In genomic region chr1:131335604-131336003, GRCm38 (mm10) we compare ENCODE assay signal across 10 mouse cellular contexts. TPM values are rescaled to one million over a fixed set of nuclear protein-coding genes. Genes with fewer than 3 reads are reported as not detected.
DNase-seq lines count a peak whose midpoint lies in the region; ATAC-seq and TF ChIP-seq lines count a peak whose summit lies in the region.
"Had no signal": no experiment of that assay in that cellular context is flagged by ENCODE, and none has a peak within 500 bp of the region (broad histone marks: within the 10 kb centered on the region; RNA-seq: fewer than 3 reads in every experiment).

No protein-coding gene starts in this region.

- no peak overlapping the region for H3K4me3 ChIP-seq in embryonic facial prominence, embryonic 12.5 days
- no peak overlapping the region for H3K4me3 ChIP-seq in embryonic facial prominence, embryonic 10.5 days
- H3K4me3 ChIP-seq in limb, embryonic 12.5 days (replicated peaks), result no peak overlapping the region
- no peak overlapping the region for H3K4me3 ChIP-seq in limb, embryonic 10.5 days
- no peak overlapping the region for H3K4me3 ChIP-seq in lung, adult 2 months (replicated peaks; ENCODE audit: extremely low read depth, low read depth, low read length)

- no peak for TF ChIP-seq CTCF in lung, adult 2 months (IDR thresholded peaks at IDR 0.05; ENCODE audit: insufficient read depth, low read length)

- no peak for DNase-seq in embryonic facial prominence, embryonic 10.5 days (ENCODE audit: low spot score)
- no peak for DNase-seq in limb, embryonic 10.5 days (ENCODE audit: low spot score)
- DNase-seq in cerebellum, adult 18-20 months, result peak; percentile 85 to 86
- DNase-seq in kidney, postnatal 25 days, result peak; percentile 69 to 76
- no peak for DNase-seq in frontal cortex, postnatal 10 days (ENCODE audit: low spot score in 2 of 2)
- no peak for DNase-seq in lung, adult 2 months
- DNase-seq: lung, postnatal 4 days; thymus, postnatal 36 days had no signal

- no peak overlapping the region for H3K4me2 ChIP-seq in embryonic facial prominence, embryonic 12.5 days (replicated peaks)
- no peak overlapping the region for H3K4me2 ChIP-seq in limb, embryonic 12.5 days

- no peaks in the 10 kb centered on the region for H3K9me3 ChIP-seq in embryonic facial prominence, embryonic 12.5 days
- no peaks in the 10 kb centered on the region for H3K9me3 ChIP-seq in embryonic facial prominence, embryonic 10.5 days
- no peaks in the 10 kb centered on the region for H3K9me3 ChIP-seq in limb, embryonic 12.5 days
- no peaks in the 10 kb centered on the region for H3K9me3 ChIP-seq in limb, embryonic 10.5 days (replicated peaks)

- peak overlapping the region; percentile 41; the same call in 1 of the 2 replicates for H3K27ac ChIP-seq in embryonic facial prominence, embryonic 12.5 days
- no peak overlapping the region for H3K27ac ChIP-seq in embryonic facial prominence, embryonic 10.5 days (replicated peaks)
- H3K27ac ChIP-seq in limb, embryonic 12.5 days, result peak overlapping the region; percentile 37; the same call in 1 of the 2 replicates
- no peak overlapping the region for H3K27ac ChIP-seq in limb, embryonic 10.5 days

- H3K36me3 ChIP-seq in embryonic facial prominence, embryonic 12.5 days, result 0 out of 2 replicates have a peak, but pooled peaks cover 11% of the 10 kb centered on the region
- H3K36me3 ChIP-seq in embryonic facial prominence, embryonic 10.5 days (replicated peaks), result peaks cover 56% of the 10 kb centered on the region
- peaks cover 48% of the 10 kb centered on the region for H3K36me3 ChIP-seq in limb, embryonic 12.5 days
- peaks cover 51% of the 10 kb centered on the region for H3K36me3 ChIP-seq in limb, embryonic 10.5 days

- no peaks in the 10 kb centered on the region; the same call in 1 of the 2 replicates for H3K4me1 ChIP-seq in embryonic facial prominence, embryonic 12.5 days
- no peaks in the 10 kb centered on the region for H3K4me1 ChIP-seq in embryonic facial prominence, embryonic 10.5 days
- H3K4me1 ChIP-seq in limb, embryonic 12.5 days (replicated peaks), result no peaks in the 10 kb centered on the region; the same call in 1 of the 2 replicates
- H3K4me1 ChIP-seq in limb, embryonic 10.5 days, result no peaks in the 10 kb centered on the region
- H3K4me1 ChIP-seq in lung, adult 2 months (ENCODE audit: control insufficient read depth, insufficient read depth, low read length), result no peaks in the 10 kb centered on the region

- no peaks in the 10 kb centered on the region for H3K27me3 ChIP-seq in embryonic facial prominence, embryonic 12.5 days
- H3K27me3 ChIP-seq in embryonic facial prominence, embryonic 10.5 days (replicated peaks; ENCODE audit: low read depth, poor library complexity, severe bottlenecking), result no peaks in the 10 kb centered on the region
- H3K27me3 ChIP-seq in limb, embryonic 12.5 days, result no peaks in the 10 kb centered on the region
- H3K27me3 ChIP-seq in limb, embryonic 10.5 days (ENCODE audit: low read depth, poor library complexity, severe bottlenecking), result no peaks in the 10 kb centered on the region

- no peak overlapping the region for H3K9ac ChIP-seq in embryonic facial prominence, embryonic 12.5 days
- H3K9ac ChIP-seq in limb, embryonic 12.5 days (replicated peaks), result no peak overlapping the region

- ATAC-seq in embryonic facial prominence, embryonic 12.5 days (ENCODE audit: insufficient number of reproducible peaks, insufficient read depth, low FRiP score, low TSS enrichment), result 0 out of 2 replicates have a peak, but pooled peaks have one; percentile 60
- no peak for ATAC-seq in limb, embryonic 12.5 days (ENCODE audit: insufficient number of reproducible peaks, insufficient read depth, low FRiP score, low TSS enrichment, low read depth)

- WGBS in embryonic facial prominence, embryonic 12.5 days, result 52% methylated on average over 3 of the region's 3 CpGs
- WGBS in embryonic facial prominence, embryonic 10.5 days, result 84% methylated on average over 3 of the region's 3 CpGs
- 61% methylated on average over 3 of the region's 3 CpGs for WGBS in limb, embryonic 12.5 days
- WGBS in limb, embryonic 10.5 days, result 86% methylated on average over 3 of the region's 3 CpGs
- WGBS in lung, adult 2 months, result 69% methylated on average over 3 of the region's 3 CpGs

- TF ChIP-seq POLR2A in lung, adult 2 months (IDR thresholded peaks at IDR 0.05; ENCODE audit: borderline replicate concordance, extremely low read depth, low read depth, low read length), result no peak

RNA-seq across cellular contexts. Expression of gene Ikbke, which starts 56.2 kb away (rescaled TPM):
- 2.6 and 2.7 TPM in 2 replicates for polyA plus RNA-seq in embryonic facial prominence, embryonic 12.5 days (2016; fragmentation: Nextera tagmentation; extraction: Ambion mirVana)
- 0.94 and 1.6 TPM in 2 replicates for polyA plus RNA-seq in embryonic facial prominence, embryonic 10.5 days (2016; fragmentation: Nextera tagmentation; extraction: Ambion mirVana)
- polyA plus RNA-seq in limb, embryonic 12.5 days (2016; fragmentation: Nextera tagmentation; extraction: Ambion mirVana), result 2.3 and 2.8 TPM in 2 replicates
- 1.3 TPM in 2 replicates for polyA plus RNA-seq in limb, embryonic 10.5 days (2016; fragmentation: Nextera tagmentation; extraction: Ambion mirVana)
- 9.6 and 15.3 TPM in 2 replicates for polyA plus RNA-seq in lung, adult 2 months (2012; rRNA removed)

Comparison
In these comparisons a context has a peak if more than half of its experiments do, and no peak if none do; other contexts are left out.
1. H3K27ac ChIP-seq: peak in embryonic facial prominence, embryonic 12.5 days (single experiment) and limb, embryonic 12.5 days (single experiment); none in embryonic facial prominence, embryonic 10.5 days (single experiment) and limb, embryonic 10.5 days (single experiment).
2. DNase-seq: peak in cerebellum, adult 18-20 months (2 of 2) and kidney, postnatal 25 days (2 of 2); none in embryonic facial prominence, embryonic 10.5 days (single experiment), limb, embryonic 10.5 days (single experiment), frontal cortex, postnatal 10 days (0 of 2) and lung, adult 2 months (single experiment).